Mouse (Mus musculus): ENCODE results near the gene Caskin1.

The Caskin1 gene

GRCm38 (mm10) chr17:24470701-24471527, 17.5 kb upstream of the Caskin1 start:
- DNase-seq (ENCODE audit: low spot score in 2 of 2) = peak in 1 of 2 experiments; percentile 57

- DNase-seq (ENCODE audit: low spot score in 2 of 2) = peak in 1 of 2 experiments; percentile 36
Measured at GRCm38 (mm10) chr17:24472512-24472911, 15.9 kb upstream of the Caskin1 start.

- no peak for DNase-seq (ENCODE audit: low spot score in 2 of 2)
Measured at GRCm38 (mm10) chr17:24473612-24474275, 14.7 kb upstream of the Caskin1 start, which contains the start of gene Bricd5. TSS of gene Bricd5 (plus strand) at chr17:24473884.

GRCm38 (mm10) chr17:24474557-24474956, 13.8 kb upstream of the Caskin1 start:
- DNase-seq (ENCODE audit: low spot score in 2 of 2) = no peak

- no peak for DNase-seq (ENCODE audit: low spot score in 2 of 2)
Measured at GRCm38 (mm10) chr17:24475586-24475985, 12.8 kb upstream of the Caskin1 start.

- DNase-seq (ENCODE audit: low spot score in 2 of 2) = no peak
Measured at GRCm38 (mm10) chr17:24476022-24476776, 12.2 kb upstream of the Caskin1 start.

GRCm38 (mm10) chr17:24477053-24477984, 11.1 kb upstream of the Caskin1 start:
- DNase-seq (ENCODE audit: low spot score in 2 of 2) = no peak

- DNase-seq (ENCODE audit: low spot score in 2 of 2) = no peak
Measured at GRCm38 (mm10) chr17:24477985-24478600, 10.3 kb upstream of the Caskin1 start.

GRCm38 (mm10) chr17:24478663-24479380, 9.6 kb upstream of the Caskin1 start, which contains the start of gene Mlst8:
TSS of gene Mlst8 (minus strand) at chr17:24479078.
- peak; percentile 99 for DNase-seq (ENCODE audit: low spot score in 2 of 2)

- DNase-seq (ENCODE audit: low spot score in 2 of 2) = no peak
Measured at GRCm38 (mm10) chr17:24479431-24479830, 9.0 kb upstream of the Caskin1 start.

- DNase-seq (ENCODE audit: low spot score in 2 of 2) = no peak
Measured at GRCm38 (mm10) chr17:24480201-24480826, 8.1 kb upstream of the Caskin1 start.

GRCm38 (mm10) chr17:24481027-24481815, 7.2 kb upstream of the Caskin1 start:
- DNase-seq (ENCODE audit: low spot score in 2 of 2) = no peak

- DNase-seq (ENCODE audit: low spot score in 2 of 2) = no peak
Measured at GRCm38 (mm10) chr17:24483495-24483894, 4.9 kb upstream of the Caskin1 start.

GRCm38 (mm10) chr17:24485090-24485860, 3.1 kb upstream of the Caskin1 start:
- no peak for DNase-seq (ENCODE audit: low spot score in 2 of 2)

GRCm38 (mm10) chr17:24488662-24489264, 362 bp downstream of the Caskin1 start:
- DNase-seq (ENCODE audit: low spot score in 2 of 2) = no peak

- DNase-seq (ENCODE audit: low spot score in 2 of 2) = no peak
Measured at GRCm38 (mm10) chr17:24489265-24490030, 1.0 kb downstream of the Caskin1 start.

- DNase-seq (ENCODE audit: low spot score in 2 of 2) = no peak
Measured at GRCm38 (mm10) chr17:24490399-24490798, 2.0 kb downstream of the Caskin1 start.

Data from spleen, postnatal 10 days (tissue).